Mouse (Mus musculus): ENCODE measurements around the gene Nop2. TPM values are rescaled to one million over a fixed set of nuclear protein-coding genes. Genes with fewer than 3 reads are reported as not detected.

Nop2 gene
- total RNA-seq, 2 experiments from 2014 or later, result 17.9 to 18.1 TPM

GRCm38 (mm10) chr6:125146797-125147196 is 15.1 kb downstream of the Nop2 start:
- intact Hi-C loops (cut with DNase I), result loop anchor here (5.0 kb wide), 1 partner anchor 86 kb away; the partner anchor contains the start of gene Tapbpl
- DNase-seq, result peak; percentile 59
- no peak for TF ChIP-seq CTCF (IDR thresholded peaks at IDR 0.05)
- Histone ChIP-seq H3K27ac (peak overlapping the region; percentile 94), H3K4me3 (peak overlapping the region; percentile 79)

- no peak for TF ChIP-seq CTCF (IDR thresholded peaks at IDR 0.05)
- intact Hi-C loops (cut with DNase I), result loop anchor here (5.0 kb wide), 1 partner anchor 85 kb away; the partner anchor contains the start of gene Tapbpl
- no peak for DNase-seq
- Histone ChIP-seq H3K4me3 (peak overlapping the region; percentile 79), H3K27ac (peak overlapping the region; percentile 94)
Measured at GRCm38 (mm10) chr6:125147329-125147728, 15.6 kb downstream of the Nop2 start.

- H3K4me3 ChIP-seq, result peak overlapping the region; percentile 79
- H3K27ac ChIP-seq, result peak overlapping the region; percentile 94
- intact Hi-C loops (cut with DNase I), result loop anchor here (2.0 to 5.0 kb wide), 2 partner anchors 18 to 84 kb away; partner anchors contain the start of genes Gapdh and Tapbpl
- DNase-seq, result peak; percentile 87
- no peak for TF ChIP-seq CTCF (IDR thresholded peaks at IDR 0.05)
Measured at GRCm38 (mm10) chr6:125148251-125148925, 16.7 kb downstream of the Nop2 start.

GRCm38 (mm10) chr6:125148926-125149568 is 17.3 kb downstream of the Nop2 start:
- TF ChIP-seq CTCF (IDR thresholded peaks at IDR 0.05), result no peak
- peak; percentile 94 for DNase-seq
- Histone ChIP-seq H3K4me3 (peak overlapping the region; percentile 79), H3K27ac (peak overlapping the region; percentile 94)
- intact Hi-C loops (cut with DNase I), result loop anchor here (2.0 to 5.0 kb wide), 2 partner anchors 18 to 83 kb away; partner anchors contain the start of genes Gapdh and Tapbpl

- intact Hi-C loops (cut with DNase I), result loop anchor here (2.0 to 5.0 kb wide), 2 partner anchors 17 to 83 kb away; partner anchors contain the start of genes Gapdh and Tapbpl
- DNase-seq, result no peak
- peak overlapping the region; percentile 79 for H3K4me3 ChIP-seq
- TF ChIP-seq CTCF (IDR thresholded peaks at IDR 0.05), result no peak
- peak overlapping the region; percentile 94 for H3K27ac ChIP-seq
Measured at GRCm38 (mm10) chr6:125149569-125149950, 17.9 kb downstream of the Nop2 start.

- Histone ChIP-seq H3K4me3 (no peak overlapping the region), H3K27ac (peak overlapping the region; percentile 94)
- intact Hi-C loops (cut with DNase I), result no loop called here
- DNase-seq, result peak; percentile 85
- no peak for TF ChIP-seq CTCF (IDR thresholded peaks at IDR 0.05)
Measured at GRCm38 (mm10) chr6:125152212-125153017, 20.7 kb downstream of the Nop2 start.

DNA sequence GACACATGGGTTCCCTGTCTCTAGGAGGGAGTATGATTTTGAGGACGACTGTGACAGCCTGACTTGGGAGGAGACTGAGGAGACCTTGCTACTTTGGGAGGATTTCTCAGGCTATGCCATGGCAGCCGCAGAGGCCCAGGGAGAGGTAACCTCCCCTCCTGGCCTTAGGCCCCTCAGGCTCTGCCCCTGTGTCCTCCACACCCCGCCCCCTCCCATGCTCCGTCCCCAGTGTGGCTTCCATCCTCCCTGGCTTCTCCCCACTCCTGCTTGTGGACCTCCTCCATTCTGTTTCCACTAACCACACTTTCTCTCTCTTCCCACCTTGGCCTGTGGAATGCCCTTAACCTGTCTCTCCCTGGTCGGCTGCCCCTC is 21.3 kb downstream of the Nop2 start:
- no peak for TF ChIP-seq CTCF (IDR thresholded peaks at IDR 0.05)
- Histone ChIP-seq H3K4me3 (no peak overlapping the region), H3K27ac (peak overlapping the region; percentile 94)
- intact Hi-C loops (cut with DNase I), result no loop called here
- DNase-seq, result peak; percentile 35

DNA sequence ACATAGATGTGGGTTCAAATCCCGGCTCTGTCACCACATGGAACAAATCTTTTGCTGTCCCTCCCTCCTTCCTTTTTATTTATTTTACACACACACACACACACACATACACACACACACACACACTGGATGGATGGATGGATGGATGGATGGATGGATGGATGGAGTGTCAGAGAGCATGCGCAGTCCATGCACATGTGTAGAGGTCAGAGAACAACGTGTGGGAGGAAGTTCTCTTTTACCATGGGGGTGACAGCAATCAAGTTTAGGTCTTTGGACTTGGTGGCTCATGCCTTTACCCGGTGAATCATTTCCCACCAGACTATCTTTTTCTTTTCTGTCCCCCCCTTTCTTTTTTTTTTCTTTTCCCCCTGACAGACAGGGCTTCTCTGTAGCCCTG is 22.0 kb downstream of the Nop2 start:
- intact Hi-C loops (cut with DNase I), result no loop called here
- Histone ChIP-seq H3K27ac (peak overlapping the region; percentile 13; the same call in 1 of the 2 replicates), H3K4me3 (no peak overlapping the region)
- DNase-seq, result no peak
- TF ChIP-seq CTCF (IDR thresholded peaks at IDR 0.05), result no peak

DNA sequence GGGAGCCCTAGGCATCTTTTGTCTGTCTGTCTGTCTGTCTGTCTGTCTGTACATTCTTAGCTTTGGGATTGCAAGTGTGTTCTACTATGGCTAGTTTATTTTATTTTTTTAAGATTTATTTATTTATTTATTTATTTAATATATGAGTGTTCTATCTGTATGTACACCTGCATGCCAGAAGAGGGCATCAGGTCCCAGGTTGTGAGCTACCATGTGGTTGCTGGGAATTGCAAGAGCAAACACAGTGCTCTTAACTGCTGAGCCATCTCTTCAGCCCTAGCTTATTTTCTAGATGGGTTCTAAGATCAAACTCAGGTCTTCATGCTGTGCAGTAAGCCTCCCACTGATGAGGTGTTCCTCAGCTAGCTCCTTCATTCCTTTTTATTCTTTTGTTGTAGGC is 22.8 kb downstream of the Nop2 start:
- H3K4me3 ChIP-seq, result no peak overlapping the region
- no peak for DNase-seq
- TF ChIP-seq CTCF (IDR thresholded peaks at IDR 0.05), result peak; percentile 50
- peak overlapping the region; percentile 58; the same call in 1 of the 2 replicates for H3K27ac ChIP-seq
- intact Hi-C loops (cut with DNase I), result no loop called here

GRCm38 (mm10) chr6:125155262-125155661 is 23.6 kb downstream of the Nop2 start:
- peak overlapping the region; percentile 58 for H3K27ac ChIP-seq
- intact Hi-C loops (cut with DNase I), result no loop called here
- DNase-seq, result no peak
- H3K4me3 ChIP-seq, result no peak overlapping the region; the same call in 1 of the 2 replicates
- no peak for TF ChIP-seq CTCF (IDR thresholded peaks at IDR 0.05)

DNA sequence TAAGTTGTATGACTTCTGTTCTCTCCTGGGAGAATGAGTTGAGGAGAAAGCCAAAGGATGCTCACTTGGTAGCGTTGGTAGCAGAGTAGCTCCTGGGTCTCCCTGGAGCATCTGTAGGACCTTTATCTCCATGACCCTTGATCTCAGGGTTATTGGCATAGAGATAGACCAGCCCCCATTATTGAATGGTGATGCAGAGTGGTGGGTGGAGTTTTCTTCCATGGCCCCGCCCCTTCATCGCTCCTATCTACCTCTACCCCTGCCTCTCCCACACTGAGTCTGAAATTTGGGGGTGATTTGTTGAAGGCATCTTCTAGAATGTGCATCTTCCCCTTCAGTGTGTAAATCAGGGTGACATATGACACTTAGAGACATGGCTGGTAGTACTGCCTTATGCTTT is 24.8 kb downstream of the Nop2 start:
- DNase-seq, result no peak
- no peak for TF ChIP-seq CTCF (IDR thresholded peaks at IDR 0.05)
- intact Hi-C loops (cut with DNase I), result no loop called here
- no peak overlapping the region for H3K4me3 ChIP-seq
- H3K27ac ChIP-seq, result peak overlapping the region; percentile 58; the same call in 1 of the 2 replicates

GRCm38 (mm10) chr6:125156903-125157614 is 25.4 kb downstream of the Nop2 start:
- Histone ChIP-seq H3K27ac (0 out of 2 replicates have a peak overlapping the region, but pooled peaks have one; percentile 17), H3K4me3 (no peak overlapping the region)
- intact Hi-C loops (cut with DNase I), result no loop called here
- no peak for TF ChIP-seq CTCF (IDR thresholded peaks at IDR 0.05)
- peak; percentile 18 for DNase-seq
